17 mouse cellular contexts compared by ENCODE assay signal in genomic region chr11:105667879-105668278, GRCm38 (mm10).
"Had no signal": no experiment of that assay in that cellular context is flagged by ENCODE, and none has a peak within 500 bp of the region (broad histone marks: within the 10 kb centered on the region; RNA-seq: fewer than 3 reads in every experiment).

No protein-coding gene starts in this region.

- H3K9ac ChIP-seq: neural tube, embryonic 12.5 days; neural tube, embryonic 13.5 days; neural tube, embryonic 15.5 days; stomach, embryonic 15.5 days had no signal

- DNase-seq: retina, postnatal 1 day; right cerebral cortex, adult 18-20 months; right cerebral cortex, postnatal 14 days; right cerebral cortex, postnatal 25 days; right cerebral cortex, postnatal 4 days; spleen, adult 18-20 months; thymus, adult 18-20 months; thymus, adult 2 months; thymus, postnatal 14 days; thymus, postnatal 25 days; thymus, postnatal 36 days; thymus, postnatal 4 days had no signal

- H3K9me3 ChIP-seq: neural tube, embryonic 12.5 days; neural tube, embryonic 13.5 days; neural tube, embryonic 15.5 days; stomach, embryonic 15.5 days had no signal

- H3K4me2 ChIP-seq: neural tube, embryonic 12.5 days; neural tube, embryonic 13.5 days; neural tube, embryonic 15.5 days; stomach, embryonic 15.5 days had no signal

- H3K36me3 ChIP-seq: neural tube, embryonic 12.5 days; neural tube, embryonic 13.5 days; neural tube, embryonic 15.5 days; stomach, embryonic 15.5 days had no signal

- H3K27ac ChIP-seq: neural tube, embryonic 12.5 days; neural tube, embryonic 13.5 days; neural tube, embryonic 15.5 days; stomach, embryonic 15.5 days; stomach, postnatal 0 days had no signal

- H3K27me3 ChIP-seq: neural tube, embryonic 12.5 days; neural tube, embryonic 13.5 days; neural tube, embryonic 15.5 days; stomach, embryonic 15.5 days had no signal

- H3K4me1 ChIP-seq: neural tube, embryonic 12.5 days; neural tube, embryonic 13.5 days; stomach, embryonic 15.5 days had no signal

- H3K4me3 ChIP-seq: neural tube, embryonic 12.5 days; neural tube, embryonic 13.5 days; neural tube, embryonic 15.5 days; stomach, embryonic 15.5 days had no signal
